Mouse (Mus musculus) limb, embryonic 11.5 days (tissue): Measurements from ENCODE around the gene Grik4. TPM values are rescaled to one million over a fixed set of nuclear protein-coding genes. Genes with fewer than 3 reads are reported as not detected.

ENCODE experiments used
- ATAC-seq: fragments of 200-750 bp; cut with Nextera tagmentation; 2 replicates; pipeline ENCODE4 v1.8.0; 2017; ENCODE audit warnings: low read depth; ENCODE audit not compliant: insufficient number of reproducible peaks, low FRiP score, low TSS enrichment
- DNase-seq: peaks from one replicate; pipeline ENCODE4 v3.0.0-alpha.2; 2015; ENCODE audit warnings: low spot score
- H3K27ac ChIP-seq: fragments of 300-500 bp; sonication (generic); replicated peaks from 2 replicates; pipeline ENCODE4 v1.5.1; 2014; ENCODE audit warnings: low read depth, mild to moderate bottlenecking, low read length
- H3K27me3 ChIP-seq: fragments of 300-500 bp; sonication (generic); 2 replicates; pipeline ENCODE4 v1.6.1; 2014; ENCODE audit warnings: mild to moderate bottlenecking, low read length, mixed read lengths; ENCODE audit not compliant: control insufficient read depth, insufficient read depth
- H3K36me3 ChIP-seq: fragments of 300-500 bp; sonication (generic); 2 replicates; pipeline ENCODE4 v1.6.1; 2014; ENCODE audit warnings: mild to moderate bottlenecking, low read length, moderate library complexity, mixed read lengths; ENCODE audit not compliant: control insufficient read depth, insufficient read depth
- H3K4me1 ChIP-seq: fragments of 300-500 bp; sonication (generic); 2 replicates; pipeline ENCODE4 v1.6.1; 2014; ENCODE audit warnings: low read length, mixed read lengths; ENCODE audit not compliant: control insufficient read depth, insufficient read depth
- H3K4me2 ChIP-seq: fragments of 300-500 bp; sonication (generic); 2 replicates; pipeline ENCODE4 v1.6.1; 2014; ENCODE audit warnings: low read depth, mild to moderate bottlenecking, moderate library complexity; ENCODE audit not compliant: severe bottlenecking
- H3K4me3 ChIP-seq: fragments of 300-500 bp; sonication (generic); 2 replicates; pipeline ENCODE4 v1.5.1; 2014; ENCODE audit warnings: low read depth, low read length
- H3K9ac ChIP-seq: fragments of 300-500 bp; sonication (generic); 2 replicates; pipeline ENCODE4 v1.6.1; 2014; ENCODE audit warnings: mild to moderate bottlenecking, low read length
- H3K9me3 ChIP-seq: fragments of 300-500 bp; sonication (generic); 2 replicates; pipeline ENCODE4 v1.6.1; 2016; ENCODE audit warnings: low read length; ENCODE audit not compliant: control insufficient read depth
- whole genome bisulfite sequencing: fragments of 180-500 bp; shearing (Covaris S2); extraction: QIAGEN DNeasy Blood & Tissue Kit; methylation state at CpG from one replicate; pipeline ENCODE4 v1.1.7; 2014; 5-methylcytosine and 5-hydroxymethylcytosine counted together
- polyA plus RNA-seq: library from polyadenylated mRNA; unstranded; fragments of >200 nt; fragmentation: Nextera tagmentation; extraction: Ambion mirVana; gene quantifications from 2 replicates; pipeline ENCODE4 v1.2.1, GENCODE M21; 2014

Gene Grik4
- polyA plus RNA-seq, 1 experiment from 2014 or later, result 1.1 TPM

- Histone ChIP-seq H3K27ac (no peak overlapping the region), H3K27me3 (no peaks in the 10 kb centered on the region), H3K4me3 (no peak overlapping the region), H3K9ac (no peak overlapping the region), H3K4me2 (peak overlapping the region; percentile 25), H3K36me3 (no peaks in the 10 kb centered on the region), H3K4me1 (no peaks in the 10 kb centered on the region), H3K9me3 (no peaks in the 10 kb centered on the region)
- DNase-seq (peak; percentile 37), ATAC-seq (no peak)
- WGBS, result 40% methylated on average over 14 of the region's 14 CpGs
Observed at GRCm38 (mm10) chr9:42573616-42574350, 370.5 kb downstream of the Grik4 start.

DNA sequence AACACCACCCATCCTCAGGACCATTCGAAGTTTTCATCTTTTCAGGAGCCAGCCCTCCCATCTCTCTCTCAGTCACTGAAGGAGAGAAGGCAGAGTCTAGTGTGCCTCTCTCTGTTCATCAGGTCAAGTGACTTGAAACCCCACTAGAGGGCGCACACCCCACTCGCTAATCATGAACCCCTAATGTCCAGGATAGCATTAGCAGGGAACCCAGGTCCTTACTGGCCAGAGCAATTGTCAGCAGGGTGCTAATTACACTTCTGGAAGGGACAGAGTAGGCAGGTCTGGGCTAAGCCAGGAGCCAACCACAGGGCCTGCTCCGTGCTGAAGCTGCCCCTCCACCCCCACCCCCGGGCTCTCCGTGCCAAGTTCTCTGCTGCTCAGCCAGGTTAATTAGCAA is 371.1 kb downstream of the Grik4 start:
- Histone ChIP-seq H3K4me2 (peak overlapping the region; percentile 25), H3K27ac (no peak overlapping the region), H3K9me3 (no peaks in the 10 kb centered on the region), H3K36me3 (no peaks in the 10 kb centered on the region), H3K4me1 (no peaks in the 10 kb centered on the region), H3K9ac (no peak overlapping the region), H3K4me3 (no peak overlapping the region), H3K27me3 (no peaks in the 10 kb centered on the region)
- peak; percentile 83 for DNase-seq
- peak; percentile 51; the same call in 1 of the 2 replicates for ATAC-seq
- 2% methylated on average over 6 of the region's 6 CpGs for WGBS

DNA sequence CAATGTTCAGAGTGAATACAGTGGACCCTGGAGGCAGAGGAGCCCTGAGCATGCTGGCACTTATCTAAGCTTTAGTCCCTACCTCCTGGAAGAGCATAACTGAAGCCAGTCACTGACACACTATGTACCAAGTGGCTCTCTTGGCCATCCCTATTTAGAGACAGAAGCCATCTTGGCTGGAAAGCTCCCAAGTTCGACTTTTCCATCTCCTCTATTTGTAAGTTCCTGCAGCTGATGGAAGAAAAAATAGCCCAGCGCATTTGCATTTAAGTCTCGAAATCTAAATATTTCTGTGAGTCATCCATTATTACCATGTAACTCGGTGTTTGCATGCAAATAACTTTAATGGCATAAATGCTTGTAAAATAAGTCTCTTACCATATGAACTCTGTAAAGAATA is 378.4 kb downstream of the Grik4 start:
- WGBS, result 89% methylated on average over 4 of the region's 4 CpGs
- ATAC-seq, result no peak
- H3K27ac ChIP-seq, result no peak overlapping the region
- no peaks in the 10 kb centered on the region for H3K9me3 ChIP-seq
- DNase-seq, result no peak
- no peaks in the 10 kb centered on the region for H3K36me3 ChIP-seq
- no peak overlapping the region for H3K9ac ChIP-seq
- H3K4me1 ChIP-seq, result no peaks in the 10 kb centered on the region
- no peak overlapping the region for H3K4me3 ChIP-seq
- H3K4me2 ChIP-seq, result no peak overlapping the region
- no peaks in the 10 kb centered on the region for H3K27me3 ChIP-seq

DNA sequence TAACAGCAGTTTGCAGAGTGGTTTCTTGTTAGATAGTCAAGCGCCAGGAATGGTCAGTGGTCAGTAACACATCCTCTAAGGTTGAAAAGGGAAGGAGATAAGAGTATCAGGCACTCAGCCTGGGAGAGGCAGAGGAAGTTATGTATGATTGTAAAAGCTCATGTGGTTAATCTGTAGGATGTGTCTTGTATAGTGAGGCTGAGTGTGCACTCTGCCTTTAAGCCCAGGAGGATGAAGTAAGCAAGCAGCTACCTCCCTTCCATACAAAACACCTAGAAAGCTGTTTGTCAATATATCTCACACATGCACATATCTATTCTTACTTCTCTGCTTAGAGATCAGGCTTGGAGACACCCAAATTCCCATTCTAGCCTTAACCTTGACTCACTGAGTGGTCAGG is 389.1 kb downstream of the Grik4 start:
- Histone ChIP-seq H3K4me1 (no peaks in the 10 kb centered on the region), H3K27me3 (0 out of 2 replicates have a peak, but pooled peaks cover 3% of the 10 kb centered on the region), H3K9me3 (no peaks in the 10 kb centered on the region), H3K4me3 (no peak overlapping the region), H3K4me2 (no peak overlapping the region), H3K9ac (no peak overlapping the region), H3K36me3 (no peaks in the 10 kb centered on the region), H3K27ac (no peak overlapping the region)
- 91% methylated on average over 1 of the region's 1 CpGs for WGBS
- no peak for DNase-seq
- ATAC-seq, result no peak

DNA sequence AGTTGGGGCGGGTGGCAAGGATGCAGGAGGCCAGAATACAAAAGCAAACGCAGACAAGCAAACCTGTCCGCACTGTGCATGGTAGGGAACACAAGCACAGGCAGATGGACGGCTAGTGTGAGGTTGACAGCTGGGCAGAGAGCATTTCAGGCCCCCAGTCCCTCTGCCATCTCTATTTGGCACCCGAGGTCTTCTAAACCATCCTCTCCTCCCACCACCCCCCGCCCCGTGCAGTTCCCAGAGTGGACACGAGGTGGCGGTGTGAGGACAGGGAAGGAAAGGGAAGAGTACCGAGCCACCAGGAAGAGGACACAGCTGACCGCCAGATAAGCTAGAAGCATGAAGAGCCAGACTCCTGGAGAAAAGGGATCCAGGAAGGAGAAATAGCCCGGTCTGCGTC is 394.2 kb downstream of the Grik4 start:
- Histone ChIP-seq H3K36me3 (no peaks in the 10 kb centered on the region), H3K4me2 (no peak overlapping the region), H3K9me3 (no peaks in the 10 kb centered on the region), H3K27ac (no peak overlapping the region), H3K4me3 (no peak overlapping the region), H3K27me3 (0 out of 2 replicates have a peak, but pooled peaks cover 3% of the 10 kb centered on the region), H3K4me1 (no peaks in the 10 kb centered on the region), H3K9ac (no peak overlapping the region)
- WGBS, result 20% methylated on average over 13 of the region's 13 CpGs
- ATAC-seq (no peak), DNase-seq (peak; percentile 91)

- ATAC-seq, result no peak
Observed at GRCm38 (mm10) chr9:42548981-42549380, 395.3 kb downstream of the Grik4 start.

GRCm38 (mm10) chr9:42544521-42544920 is 399.8 kb downstream of the Grik4 start:
- DNase-seq (no peak), ATAC-seq (no peak)
- WGBS, result 90% methylated on average over 10 of the region's 10 CpGs
- no peak overlapping the region for H3K9ac ChIP-seq
- H3K9me3 ChIP-seq, result no peaks in the 10 kb centered on the region
- no peaks in the 10 kb centered on the region for H3K36me3 ChIP-seq
- no peaks in the 10 kb centered on the region for H3K4me1 ChIP-seq
- H3K27me3 ChIP-seq, result no peaks in the 10 kb centered on the region
- no peak overlapping the region for H3K27ac ChIP-seq
- H3K4me2 ChIP-seq, result no peak overlapping the region
- no peak overlapping the region for H3K4me3 ChIP-seq

More at GRCm38 (mm10) chr9:42548981-42549380, 395.3 kb downstream of the Grik4 start:
- 0 out of 2 replicates have a peak, but pooled peaks cover 3% of the 10 kb centered on the region for H3K27me3 ChIP-seq
- H3K4me2 ChIP-seq, result no peak overlapping the region
- no peaks in the 10 kb centered on the region for H3K9me3 ChIP-seq
- DNase-seq, result no peak
- no peak overlapping the region for H3K4me3 ChIP-seq
- WGBS, result 45% methylated on average over 7 of the region's 7 CpGs
- H3K27ac ChIP-seq, result no peak overlapping the region
- no peaks in the 10 kb centered on the region for H3K36me3 ChIP-seq
- no peak overlapping the region for H3K9ac ChIP-seq
- H3K4me1 ChIP-seq, result no peaks in the 10 kb centered on the region

DNA sequence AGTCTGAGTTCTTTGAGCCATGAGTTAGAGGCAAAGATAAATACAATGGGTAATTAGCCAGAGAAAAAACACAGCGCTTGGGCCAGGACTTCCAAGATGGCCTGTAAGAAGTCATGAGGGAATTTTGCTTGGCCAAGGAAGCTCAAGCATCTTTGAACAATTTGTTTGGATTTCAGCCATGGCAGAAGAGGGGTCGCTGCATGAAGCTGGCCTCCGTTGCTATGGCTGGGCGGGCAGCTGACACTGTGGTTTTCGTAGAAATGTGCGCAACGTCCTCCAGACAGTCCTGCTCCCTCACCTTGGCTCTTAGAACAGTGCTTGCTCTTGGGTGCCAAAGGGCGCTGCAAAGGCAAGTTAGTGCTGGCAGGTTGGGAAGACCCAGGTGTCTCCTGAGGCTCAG is 410.8 kb downstream of the Grik4 start:
- no peaks in the 10 kb centered on the region for H3K9me3 ChIP-seq
- no peaks in the 10 kb centered on the region for H3K27me3 ChIP-seq
- H3K27ac ChIP-seq, result no peak overlapping the region
- H3K4me3 ChIP-seq, result no peak overlapping the region
- no peak overlapping the region for H3K4me2 ChIP-seq
- no peak for DNase-seq
- ATAC-seq, result no peak
- WGBS, result 79% methylated on average over 8 of the region's 8 CpGs
- no peak overlapping the region for H3K9ac ChIP-seq
- no peaks in the 10 kb centered on the region for H3K36me3 ChIP-seq
- H3K4me1 ChIP-seq, result peaks cover 11% of the 10 kb centered on the region

GRCm38 (mm10) chr9:42533041-42533440 is 411.3 kb downstream of the Grik4 start:
- 10% methylated on average over 6 of the region's 6 CpGs for WGBS
- H3K4me2 ChIP-seq, result no peak overlapping the region
- no peak overlapping the region for H3K27ac ChIP-seq
- peak; percentile 37 for DNase-seq
- ATAC-seq, result no peak
- H3K27me3 ChIP-seq, result no peaks in the 10 kb centered on the region
- no peak overlapping the region for H3K4me3 ChIP-seq
- H3K9me3 ChIP-seq, result no peaks in the 10 kb centered on the region
- no peak overlapping the region for H3K9ac ChIP-seq
- H3K36me3 ChIP-seq, result no peaks in the 10 kb centered on the region
- peaks cover 11% of the 10 kb centered on the region for H3K4me1 ChIP-seq
